26 mouse cellular contexts compared by ENCODE assay signal in genomic region chr2:148495485-148495884, GRCm38 (mm10). TPM values are rescaled to one million over a fixed set of nuclear protein-coding genes. Genes with fewer than 3 reads are reported as not detected.
DNase-seq lines count a peak whose midpoint lies in the region; ATAC-seq and TF ChIP-seq lines count a peak whose summit lies in the region.
"Had no signal": no experiment of that assay in that cellular context is flagged by ENCODE, and none has a peak within 500 bp of the region (broad histone marks: within the 10 kb centered on the region; RNA-seq: fewer than 3 reads in every experiment).

No protein-coding gene starts in this region.

- no peak for TF ChIP-seq CTCF in lung, adult 2 months (IDR thresholded peaks at IDR 0.05; ENCODE audit: insufficient read depth, low read length)
- no peak for TF ChIP-seq CTCF in gastrocnemius, adult 2 months (IDR thresholded peaks at IDR 0.05)

- no peaks in the 10 kb centered on the region for H3K36me3 ChIP-seq in midbrain, embryonic 11.5 days (ENCODE audit: control insufficient read depth, insufficient read depth, low read length)
- H3K36me3 ChIP-seq in midbrain, embryonic 16.5 days (ENCODE audit: control insufficient read depth, insufficient read depth, low read length), result no peaks in the 10 kb centered on the region
- no peaks in the 10 kb centered on the region for H3K36me3 ChIP-seq in stomach, embryonic 16.5 days (ENCODE audit: control insufficient read depth, insufficient read depth, low read length)
- H3K36me3 ChIP-seq: forebrain, embryonic 15.5 days; hindbrain, embryonic 13.5 days; lung, embryonic 15.5 days; neural tube, embryonic 12.5 days had no signal

- intact Hi-C loops in gastrocnemius, adult 2 months (cut with DNase I), result no loop called here

- no peak overlapping the region for H3K4me2 ChIP-seq in midbrain, embryonic 11.5 days
- H3K4me2 ChIP-seq in midbrain, embryonic 16.5 days (ENCODE audit: low read length), result no peak overlapping the region
- H3K4me2 ChIP-seq in stomach, embryonic 16.5 days (ENCODE audit: low read depth, low read length), result no peak overlapping the region
- H3K4me2 ChIP-seq: forebrain, embryonic 15.5 days; hindbrain, embryonic 13.5 days; lung, embryonic 15.5 days; neural tube, embryonic 12.5 days had no signal

- no peaks in the 10 kb centered on the region for H3K9me3 ChIP-seq in midbrain, embryonic 11.5 days (ENCODE audit: control insufficient read depth, low read length)
- H3K9me3 ChIP-seq in midbrain, embryonic 16.5 days (replicated peaks; ENCODE audit: control insufficient read depth, low read length, poor library complexity, severe bottlenecking), result no peaks in the 10 kb centered on the region
- H3K9me3 ChIP-seq in stomach, embryonic 16.5 days (replicated peaks; ENCODE audit: control insufficient read depth, low read length), result no peaks in the 10 kb centered on the region
- H3K9me3 ChIP-seq: forebrain, embryonic 15.5 days; hindbrain, embryonic 13.5 days; lung, embryonic 15.5 days; megakaryocyte, embryonic 14.5 days; neural tube, embryonic 12.5 days had no signal

- no peaks in the 10 kb centered on the region for H3K27me3 ChIP-seq in midbrain, embryonic 11.5 days (ENCODE audit: control insufficient read depth, insufficient read depth, low read length)
- H3K27me3 ChIP-seq in midbrain, embryonic 16.5 days (ENCODE audit: control insufficient read depth, insufficient read depth, low read depth, low read length), result no peaks in the 10 kb centered on the region
- no peaks in the 10 kb centered on the region for H3K27me3 ChIP-seq in stomach, embryonic 16.5 days (ENCODE audit: control insufficient read depth, insufficient read depth, low read length)
- H3K27me3 ChIP-seq: forebrain, embryonic 15.5 days; hindbrain, embryonic 13.5 days; lung, embryonic 15.5 days; megakaryocyte, embryonic 14.5 days; neural tube, embryonic 12.5 days had no signal

- no peaks in the 10 kb centered on the region for H3K4me1 ChIP-seq in midbrain, embryonic 11.5 days (ENCODE audit: control insufficient read depth, insufficient read depth, low read length)
- no peaks in the 10 kb centered on the region for H3K4me1 ChIP-seq in midbrain, embryonic 16.5 days (ENCODE audit: control insufficient read depth, insufficient read depth, low read length)
- H3K4me1 ChIP-seq in stomach, embryonic 16.5 days (ENCODE audit: control insufficient read depth, insufficient read depth, low read length), result 0 out of 2 replicates have a peak, but pooled peaks cover 3% of the 10 kb centered on the region
- H3K4me1 ChIP-seq in lung, adult 2 months (ENCODE audit: control insufficient read depth, insufficient read depth, low read length), result peaks cover 18% of the 10 kb centered on the region
- H3K4me1 ChIP-seq: forebrain, embryonic 15.5 days; hindbrain, embryonic 13.5 days; neural tube, embryonic 12.5 days had no signal

- WGBS in midbrain, embryonic 11.5 days, result 72% methylated on average over 3 of the region's 3 CpGs
- WGBS in midbrain, embryonic 16.5 days, result 69% methylated on average over 3 of the region's 3 CpGs
- 52% methylated on average over 3 of the region's 3 CpGs for WGBS in stomach, embryonic 16.5 days
- WGBS in lung, adult 2 months, result 81% methylated on average over 3 of the region's 3 CpGs

- peak; percentile 19 for DNase-seq in kidney, adult 11 months
- DNase-seq in kidney, postnatal 25 days, result no peak
- peak; percentile 60 for DNase-seq in midbrain, embryonic 11.5 days (ENCODE audit: low spot score, missing footprints)
- peak; percentile 11 to 72 for DNase-seq in kidney, postnatal 36 days
- no peak for DNase-seq in lung, adult 2 months
- DNase-seq in gastrocnemius, adult 2 months, result no peak
- DNase-seq: adrenal gland, postnatal 14 days; cerebellum, adult 2 months; cerebellum, postnatal 36 days; embryo, embryonic 11 days; gastrocnemius, postnatal 14 days; heart, adult 2 months; layer of hippocampus, postnatal 36 days; lung, postnatal 36 days; midbrain, embryonic 14.5 days; right cerebral cortex, postnatal 25 days; thymus, adult 18-20 months; thymus, postnatal 4 days had no signal

- no peak overlapping the region for H3K9ac ChIP-seq in midbrain, embryonic 11.5 days (ENCODE audit: low read length)
- H3K9ac ChIP-seq in midbrain, embryonic 16.5 days (ENCODE audit: low read depth, low read length), result no peak overlapping the region
- no peak overlapping the region for H3K9ac ChIP-seq in stomach, embryonic 16.5 days (ENCODE audit: low read length)
- H3K9ac ChIP-seq: forebrain, embryonic 15.5 days; hindbrain, embryonic 13.5 days; lung, embryonic 15.5 days; neural tube, embryonic 12.5 days had no signal

- no peak overlapping the region for H3K27ac ChIP-seq in midbrain, embryonic 11.5 days (ENCODE audit: low read depth, low read length)
- H3K27ac ChIP-seq in midbrain, embryonic 16.5 days (ENCODE audit: low read length), result no peak overlapping the region
- no peak overlapping the region for H3K27ac ChIP-seq in stomach, embryonic 16.5 days (ENCODE audit: low read length)
- H3K27ac ChIP-seq in gastrocnemius, adult 2 months, result no peak overlapping the region
- H3K27ac ChIP-seq: forebrain, embryonic 15.5 days; heart, adult 2 months; hindbrain, embryonic 13.5 days; lung, embryonic 15.5 days; neural tube, embryonic 12.5 days had no signal

- ATAC-seq in midbrain, embryonic 11.5 days (ENCODE audit: low FRiP score), result no peak
- ATAC-seq in midbrain, embryonic 16.5 days, result no peak
- peak; percentile 66; the same call in 1 of the 2 replicates for ATAC-seq in stomach, embryonic 16.5 days (ENCODE audit: insufficient read depth, low FRiP score)
- ATAC-seq: CD4-positive, CD25-positive, alpha-beta regulatory T cell, adult 4 months; forebrain, embryonic 15.5 days had no signal

- no peak overlapping the region for H3K4me3 ChIP-seq in midbrain, embryonic 11.5 days (ENCODE audit: low read depth, low read length)
- H3K4me3 ChIP-seq in midbrain, embryonic 16.5 days (ENCODE audit: low read depth, low read length), result no peak overlapping the region
- H3K4me3 ChIP-seq in stomach, embryonic 16.5 days (replicated peaks; ENCODE audit: low read length), result no peak overlapping the region
- H3K4me3 ChIP-seq in lung, adult 2 months (replicated peaks; ENCODE audit: extremely low read depth, low read depth, low read length), result no peak overlapping the region
- H3K4me3 ChIP-seq in gastrocnemius, adult 2 months, result no peak overlapping the region
- H3K4me3 ChIP-seq: forebrain, embryonic 15.5 days; heart, adult 2 months; hindbrain, embryonic 13.5 days; lung, embryonic 15.5 days; megakaryocyte, embryonic 14.5 days; neural tube, embryonic 12.5 days had no signal

- TF ChIP-seq POLR2A in lung, adult 2 months (IDR thresholded peaks at IDR 0.05; ENCODE audit: borderline replicate concordance, extremely low read depth, low read depth, low read length), result no peak

RNA-seq across cellular contexts. Expression of gene Cd93, which starts 52.1 kb away (rescaled TPM):
- polyA plus RNA-seq in midbrain, embryonic 11.5 days (2014; fragmentation: Nextera tagmentation; extraction: Ambion mirVana), result 5.9 and 7.3 TPM in 2 replicates
- polyA plus RNA-seq in midbrain, embryonic 16.5 days (2015; fragmentation: Nextera tagmentation; extraction: Ambion mirVana), result 7.2 and 7.4 TPM in 2 replicates
- polyA plus RNA-seq in stomach, embryonic 16.5 days (2015; fragmentation: Nextera tagmentation; extraction: Ambion mirVana), result 11.6 and 11.7 TPM in 2 replicates
- 81.8 and 82.1 TPM in 2 replicates for polyA plus RNA-seq in lung, adult 2 months (2012; rRNA removed)
- total RNA-seq in gastrocnemius, adult 2 months (2021), result 10 to 100 TPM; 12.6 to 16.5 TPM

Comparison
In these comparisons a context has a peak if more than half of its experiments do, and no peak if none do; other contexts are left out.
1. DNase-seq: peak in kidney, adult 11 months (single experiment), midbrain, embryonic 11.5 days (single experiment) and kidney, postnatal 36 days (2 of 2); none in kidney, postnatal 25 days (0 of 2), lung, adult 2 months (single experiment) and gastrocnemius, adult 2 months (single experiment).